Mouse (Mus musculus) right cerebral cortex, postnatal 14 days (tissue): ENCODE results near the gene Tagln3.

Experiments
- DNase-seq: peaks from one replicate; pipeline ENCODE4 v3.0.0; 2022

Tagln3 gene

GRCm38 (mm10) chr16:45718296-45718695 is 6.1 kb downstream of the Tagln3 start:
- no peak for DNase-seq

- DNase-seq = no peak
Measured at GRCm38 (mm10) chr16:45714489-45715150, 9.8 kb downstream of the Tagln3 start.

GRCm38 (mm10) chr16:45713878-45714277 is 10.5 kb downstream of the Tagln3 start:
- DNase-seq = no peak

- DNase-seq = no peak
Measured at GRCm38 (mm10) chr16:45713261-45713660, 11.1 kb downstream of the Tagln3 start.

GRCm38 (mm10) chr16:45711263-45711662 is 13.1 kb downstream of the Tagln3 start:
- DNase-seq = no peak

- no peak for DNase-seq
Measured at GRCm38 (mm10) chr16:45699301-45699700, 25.1 kb downstream of the Tagln3 start.

GRCm38 (mm10) chr16:45697996-45698395 is 26.4 kb downstream of the Tagln3 start:
- no peak for DNase-seq

GRCm38 (mm10) chr16:45695445-45696160 is 28.8 kb downstream of the Tagln3 start:
- no peak for DNase-seq

- no peak for DNase-seq
Measured at GRCm38 (mm10) chr16:45693558-45693957, 30.9 kb downstream of the Tagln3 start, which contains the start of gene Tmprss7. Tmprss7 (minus strand) TSS chr16:45693658.

GRCm38 (mm10) chr16:45692851-45693250 is 31.6 kb downstream of the Tagln3 start:
- DNase-seq = no peak

- DNase-seq = peak; percentile 26
Measured at GRCm38 (mm10) chr16:45690178-45690577, 34.2 kb downstream of the Tagln3 start.

GRCm38 (mm10) chr16:45686833-45687232 is 37.6 kb downstream of the Tagln3 start:
- no peak for DNase-seq

- DNase-seq = no peak
Measured at GRCm38 (mm10) chr16:45685295-45685694, 39.1 kb downstream of the Tagln3 start.

- DNase-seq = peak; percentile 72
Measured at GRCm38 (mm10) chr16:45684815-45685214, 39.6 kb downstream of the Tagln3 start.

- no peak for DNase-seq
Measured at GRCm38 (mm10) chr16:45676462-45676861, 47.9 kb downstream of the Tagln3 start.

GRCm38 (mm10) chr16:45670005-45670404 is 54.4 kb downstream of the Tagln3 start:
- DNase-seq = no peak

GRCm38 (mm10) chr16:45668178-45668577 is 56.2 kb downstream of the Tagln3 start:
- no peak for DNase-seq

GRCm38 (mm10) chr16:45666136-45666535 is 58.3 kb downstream of the Tagln3 start:
- DNase-seq = no peak

- no peak for DNase-seq
Measured at GRCm38 (mm10) chr16:45662381-45662780, 62.0 kb downstream of the Tagln3 start.
